Mouse (Mus musculus): ENCODE data around the gene Polr2f. TPM values are rescaled to one million over a fixed set of nuclear protein-coding genes. Genes with fewer than 3 reads are reported as not detected.
A peak's percentile ranks its signal among the peaks of the same experiment; 100 is the strongest.

Polr2f gene
- polyA plus RNA-seq, 2 experiments, result 192 to 334 TPM

- Histone ChIP-seq H3K4me1 (ENCODE audit: control insufficient read depth, insufficient read depth, low read length) (peaks cover 5% of the 10 kb centered on the region), H3K4me3 (replicated peaks; ENCODE audit: low read length) (peak within 1 kb of the TSS; percentile 31), H3K4me2 (replicated peaks; ENCODE audit: low read depth, low read length, severe bottlenecking) (peak within 1 kb of the TSS; percentile 32), H3K36me3 (ENCODE audit: control insufficient read depth, insufficient read depth, low read length) (no peaks in the 10 kb centered on the region), H3K27me3 (ENCODE audit: control insufficient read depth, insufficient read depth, low read length) (peaks cover 40% of the 10 kb centered on the region), H3K9me3 (ENCODE audit: control insufficient read depth, low read length) (no peaks in the 10 kb centered on the region), H3K27ac (replicated peaks; ENCODE audit: low read depth, low read length) (no peak within 1 kb of the TSS), H3K9ac (ENCODE audit: low read depth, low read length, severe bottlenecking) (no peak within 1 kb of the TSS)
- ATAC-seq (ENCODE audit: low FRiP score, low read depth) (no peak), DNase-seq (ENCODE audit: low spot score) (no peak)
- 58% methylated on average over 5 of the region's 5 CpGs for WGBS
- no peak for TF ChIP-seq POLR2A (IDR thresholded peaks at IDR 0.05; ENCODE audit: borderline replicate concordance, extremely low read depth, insufficient read depth, insufficient read length)
Observed at GRCm38 (mm10) chr15:79165140-79165539, 24.3 kb downstream of the Polr2f start, which contains the start of gene Sox10. Gene Sox10, minus strand, starts transcription at chr15:79165240.

GRCm38 (mm10) chr15:79166712-79167111, 25.9 kb downstream of the Polr2f start:
- Histone ChIP-seq H3K27ac (replicated peaks; ENCODE audit: low read depth, low read length) (no peak overlapping the region), H3K36me3 (ENCODE audit: control insufficient read depth, insufficient read depth, low read length) (no peaks in the 10 kb centered on the region), H3K27me3 (ENCODE audit: control insufficient read depth, insufficient read depth, low read length) (peaks cover 37% of the 10 kb centered on the region), H3K9me3 (ENCODE audit: control insufficient read depth, low read length) (no peaks in the 10 kb centered on the region), H3K9ac (ENCODE audit: low read depth, low read length, severe bottlenecking) (no peak overlapping the region), H3K4me2 (replicated peaks; ENCODE audit: low read depth, low read length, severe bottlenecking) (no peak overlapping the region), H3K4me1 (ENCODE audit: control insufficient read depth, insufficient read depth, low read length) (peaks cover 5% of the 10 kb centered on the region), H3K4me3 (replicated peaks; ENCODE audit: low read length) (no peak overlapping the region)
- DNase-seq (ENCODE audit: low spot score) (no peak), ATAC-seq (ENCODE audit: low FRiP score, low read depth) (peak; percentile 42; the same call in 1 of the 2 replicates)
- WGBS, result 37% methylated on average over 8 of the region's 8 CpGs
- TF ChIP-seq POLR2A (IDR thresholded peaks at IDR 0.05; ENCODE audit: borderline replicate concordance, extremely low read depth, insufficient read depth, insufficient read length), result no peak

- no peak overlapping the region for H3K9ac ChIP-seq (ENCODE audit: low read depth, low read length, severe bottlenecking)
- ATAC-seq (ENCODE audit: low FRiP score, low read depth), result 0 out of 2 replicates have a peak, but pooled peaks have one; percentile 19
- H3K4me1 ChIP-seq (ENCODE audit: control insufficient read depth, insufficient read depth, low read length), result no peaks in the 10 kb centered on the region
- WGBS, result 50% methylated on average over 6 of the region's 6 CpGs
- H3K4me3 ChIP-seq (replicated peaks; ENCODE audit: low read length), result no peak overlapping the region
- DNase-seq (ENCODE audit: low spot score), result no peak
- H3K27me3 ChIP-seq (ENCODE audit: control insufficient read depth, insufficient read depth, low read length), result no peaks in the 10 kb centered on the region
- no peak for TF ChIP-seq POLR2A (IDR thresholded peaks at IDR 0.05; ENCODE audit: borderline replicate concordance, extremely low read depth, insufficient read depth, insufficient read length)
- H3K9me3 ChIP-seq (ENCODE audit: control insufficient read depth, low read length), result no peaks in the 10 kb centered on the region
- no peak overlapping the region for H3K4me2 ChIP-seq (replicated peaks; ENCODE audit: low read depth, low read length, severe bottlenecking)
- H3K27ac ChIP-seq (replicated peaks; ENCODE audit: low read depth, low read length), result no peak overlapping the region
- no peaks in the 10 kb centered on the region for H3K36me3 ChIP-seq (ENCODE audit: control insufficient read depth, insufficient read depth, low read length)
Observed at GRCm38 (mm10) chr15:79176905-79177304, 36.1 kb downstream of the Polr2f start.

- 89% methylated on average over 10 of the region's 10 CpGs for WGBS
- ATAC-seq (ENCODE audit: low FRiP score, low read depth) (no peak), DNase-seq (ENCODE audit: low spot score) (no peak)
- no peak overlapping the region for H3K4me3 ChIP-seq (replicated peaks; ENCODE audit: low read length)
- H3K27me3 ChIP-seq (ENCODE audit: control insufficient read depth, insufficient read depth, low read length), result no peaks in the 10 kb centered on the region
- H3K4me2 ChIP-seq (replicated peaks; ENCODE audit: low read depth, low read length, severe bottlenecking), result no peak overlapping the region
- no peaks in the 10 kb centered on the region for H3K9me3 ChIP-seq (ENCODE audit: control insufficient read depth, low read length)
- H3K9ac ChIP-seq (ENCODE audit: low read depth, low read length, severe bottlenecking), result no peak overlapping the region
- TF ChIP-seq POLR2A (IDR thresholded peaks at IDR 0.05; ENCODE audit: borderline replicate concordance, extremely low read depth, insufficient read depth, insufficient read length), result no peak
- H3K36me3 ChIP-seq (ENCODE audit: control insufficient read depth, insufficient read depth, low read length), result no peaks in the 10 kb centered on the region
- no peak overlapping the region for H3K27ac ChIP-seq (replicated peaks; ENCODE audit: low read depth, low read length)
- H3K4me1 ChIP-seq (ENCODE audit: control insufficient read depth, insufficient read depth, low read length), result no peaks in the 10 kb centered on the region
Observed at GRCm38 (mm10) chr15:79185213-79185612, 44.4 kb downstream of the Polr2f start.

GRCm38 (mm10) chr15:79187819-79188218, 47.0 kb downstream of the Polr2f start:
- no peaks in the 10 kb centered on the region for H3K27me3 ChIP-seq (ENCODE audit: control insufficient read depth, insufficient read depth, low read length)
- no peak overlapping the region for H3K9ac ChIP-seq (ENCODE audit: low read depth, low read length, severe bottlenecking)
- DNase-seq (ENCODE audit: low spot score) (no peak), ATAC-seq (ENCODE audit: low FRiP score, low read depth) (no peak)
- no peak overlapping the region for H3K27ac ChIP-seq (replicated peaks; ENCODE audit: low read depth, low read length)
- peaks cover under 1% of the 10 kb centered on the region; the same call in 1 of the 2 replicates for H3K4me1 ChIP-seq (ENCODE audit: control insufficient read depth, insufficient read depth, low read length)
- WGBS, result 87% methylated on average over 8 of the region's 8 CpGs
- H3K36me3 ChIP-seq (ENCODE audit: control insufficient read depth, insufficient read depth, low read length), result no peaks in the 10 kb centered on the region
- H3K4me3 ChIP-seq (replicated peaks; ENCODE audit: low read length), result no peak overlapping the region
- no peak for TF ChIP-seq POLR2A (IDR thresholded peaks at IDR 0.05; ENCODE audit: borderline replicate concordance, extremely low read depth, insufficient read depth, insufficient read length)
- no peaks in the 10 kb centered on the region for H3K9me3 ChIP-seq (ENCODE audit: control insufficient read depth, low read length)
- no peak overlapping the region for H3K4me2 ChIP-seq (replicated peaks; ENCODE audit: low read depth, low read length, severe bottlenecking)

- DNase-seq (ENCODE audit: low spot score) (no peak), ATAC-seq (ENCODE audit: low FRiP score, low read depth) (no peak)
- Histone ChIP-seq H3K4me3 (replicated peaks; ENCODE audit: low read length) (no peak overlapping the region), H3K4me1 (ENCODE audit: control insufficient read depth, insufficient read depth, low read length) (peaks cover 13% of the 10 kb centered on the region; the same call in 1 of the 2 replicates), H3K36me3 (ENCODE audit: control insufficient read depth, insufficient read depth, low read length) (no peaks in the 10 kb centered on the region), H3K9me3 (ENCODE audit: control insufficient read depth, low read length) (no peaks in the 10 kb centered on the region), H3K27ac (replicated peaks; ENCODE audit: low read depth, low read length) (no peak overlapping the region), H3K9ac (ENCODE audit: low read depth, low read length, severe bottlenecking) (no peak overlapping the region), H3K27me3 (ENCODE audit: control insufficient read depth, insufficient read depth, low read length) (no peaks in the 10 kb centered on the region), H3K4me2 (replicated peaks; ENCODE audit: low read depth, low read length, severe bottlenecking) (no peak overlapping the region)
- TF ChIP-seq POLR2A (IDR thresholded peaks at IDR 0.05; ENCODE audit: borderline replicate concordance, extremely low read depth, insufficient read depth, insufficient read length), result no peak
- WGBS, result 91% methylated on average over 2 of the region's 2 CpGs
Observed at GRCm38 (mm10) chr15:79191426-79191825, 50.6 kb downstream of the Polr2f start.

Measured in limb, embryonic 14.5 days (tissue).